Mouse (Mus musculus) forebrain, embryonic 14.5 days (tissue): ENCODE measurements around the gene Sobp. TPM values are rescaled to one million over a fixed set of nuclear protein-coding genes. Genes with fewer than 3 reads are reported as not detected.

ENCODE experiments used
- ATAC-seq: fragments of 200-750 bp; cut with Nextera tagmentation; 2 replicates; pipeline ENCODE4 v1.8.0; 2017; ENCODE audit warnings: mild to moderate bottlenecking, moderate library complexity
- DNase-seq: peaks from one replicate; pipeline ENCODE4 v3.0.0-alpha.2; 2015; ENCODE audit warnings: low spot score
- H3K27ac ChIP-seq: fragments of 300-500 bp; sonication (generic); 2 replicates; pipeline ENCODE4 v1.5.1; 2014; ENCODE audit warnings: low read depth, mild to moderate bottlenecking, control low read depth, low read length, moderate library complexity
- H3K27me3 ChIP-seq: fragments of 300-500 bp; sonication (generic); replicated peaks from 2 replicates; pipeline ENCODE4 v1.6.1; 2014; ENCODE audit warnings: low read length, control low read depth, mixed read lengths; ENCODE audit not compliant: control insufficient read depth, insufficient read depth
- H3K36me3 ChIP-seq: fragments of 300-500 bp; sonication (generic); 2 replicates; pipeline ENCODE4 v1.6.1; 2014; ENCODE audit warnings: low read length, control low read depth; ENCODE audit not compliant: control insufficient read depth, insufficient read depth
- H3K4me1 ChIP-seq: fragments of 300-500 bp; sonication (generic); 2 replicates; pipeline ENCODE4 v1.6.1; 2014; ENCODE audit warnings: antibody characterized with exemption, low read length, control low read depth; ENCODE audit not compliant: control insufficient read depth, insufficient read depth
- H3K4me2 ChIP-seq: fragments of 300-500 bp; sonication (generic); 2 replicates; pipeline ENCODE4 v1.6.1; 2014; ENCODE audit warnings: mild to moderate bottlenecking, control low read depth, low read length
- H3K4me3 ChIP-seq: fragments of 300-500 bp; sonication (generic); 2 replicates; pipeline ENCODE4 v1.5.1; 2014; ENCODE audit warnings: low read depth, low read length, control low read depth
- H3K9ac ChIP-seq: fragments of 300-500 bp; sonication (generic); 2 replicates; pipeline ENCODE4 v1.6.1; 2014; ENCODE audit warnings: mild to moderate bottlenecking, low read length, control low read depth, moderate library complexity
- H3K9me3 ChIP-seq: fragments of 300-500 bp; sonication (generic); replicated peaks from 2 replicates; pipeline ENCODE4 v1.6.1; 2016; ENCODE audit warnings: low read length, control low read depth, mixed read lengths; ENCODE audit not compliant: control insufficient read depth
- WGBS: fragments of 180-500 bp; shearing (Covaris S2); extraction: QIAGEN DNeasy Blood & Tissue Kit; methylation state at CpG from one replicate; pipeline ENCODE4 v1.1.7; 2014; 5-methylcytosine and 5-hydroxymethylcytosine counted together
- polyA plus RNA-seq: library from polyadenylated mRNA; unstranded; fragments of >200 nt; fragmentation: Nextera tagmentation; extraction: Ambion mirVana; gene quantifications from 2 replicates; pipeline ENCODE4 v1.2.1, GENCODE M21; 2014

The Sobp gene
- polyA plus RNA-seq, 1 experiment from 2014 or later, result 12.8 TPM

- Histone ChIP-seq H3K27me3 (no peaks in the 10 kb centered on the region), H3K9me3 (no peaks in the 10 kb centered on the region), H3K9ac (no peak overlapping the region), H3K4me3 (no peak overlapping the region), H3K4me1 (no peaks in the 10 kb centered on the region), H3K36me3 (no peaks in the 10 kb centered on the region), H3K27ac (no peak overlapping the region), H3K4me2 (no peak overlapping the region)
- DNase-seq (no peak), ATAC-seq (no peak)
- WGBS, result 87% methylated on average over 2 of the region's 2 CpGs
Observed at GRCm38 (mm10) chr10:43200206-43200605, 25.9 kb upstream of the Sobp start.

- Histone ChIP-seq H3K27me3 (no peaks in the 10 kb centered on the region), H3K4me2 (no peak overlapping the region), H3K9ac (no peak overlapping the region), H3K27ac (no peak overlapping the region), H3K36me3 (no peaks in the 10 kb centered on the region), H3K4me1 (peaks cover 10% of the 10 kb centered on the region; the same call in 1 of the 2 replicates), H3K4me3 (no peak overlapping the region), H3K9me3 (no peaks in the 10 kb centered on the region)
- DNase-seq (peak; percentile 60), ATAC-seq (peak; percentile 52; the same call in 1 of the 2 replicates)
- 37% methylated on average over 5 of the region's 5 CpGs for WGBS
Observed at GRCm38 (mm10) chr10:43180313-43180912, 6.1 kb upstream of the Sobp start.

GRCm38 (mm10) chr10:43175156-43175601 is 849 bp upstream of the Sobp start:
- H3K27me3 ChIP-seq, result no peaks in the 10 kb centered on the region
- H3K27ac ChIP-seq, result peak overlapping the region; percentile 96
- peak overlapping the region; percentile 93 for H3K9ac ChIP-seq
- WGBS, result under 1% methylated on average over 18 of the region's 18 CpGs
- peaks cover 23% of the 10 kb centered on the region for H3K4me1 ChIP-seq
- H3K4me2 ChIP-seq, result peak overlapping the region; percentile 92
- H3K36me3 ChIP-seq, result no peaks in the 10 kb centered on the region
- H3K9me3 ChIP-seq, result no peaks in the 10 kb centered on the region
- DNase-seq (no peak), ATAC-seq (peak; percentile 18)
- peak overlapping the region; percentile 85 for H3K4me3 ChIP-seq

- Histone ChIP-seq H3K9ac (peak overlapping the region; percentile 93), H3K4me3 (peak overlapping the region; percentile 85), H3K36me3 (no peaks in the 10 kb centered on the region), H3K4me1 (peaks cover 27% of the 10 kb centered on the region), H3K27ac (peak overlapping the region; percentile 96), H3K27me3 (no peaks in the 10 kb centered on the region), H3K9me3 (no peaks in the 10 kb centered on the region), H3K4me2 (peak overlapping the region; percentile 92)
- ATAC-seq (peak; percentile 68), DNase-seq (peak; percentile 58)
- 0% methylated on average over 20 of the region's 38 CpGs for WGBS
Observed at GRCm38 (mm10) chr10:43173828-43174325, 453 bp downstream of the Sobp start.

GRCm38 (mm10) chr10:43173141-43173827 is 1.0 kb downstream of the Sobp start:
- Histone ChIP-seq H3K27me3 (no peaks in the 10 kb centered on the region), H3K4me2 (peak overlapping the region; percentile 92), H3K9me3 (no peaks in the 10 kb centered on the region), H3K4me3 (peak overlapping the region; percentile 85), H3K9ac (peak overlapping the region; percentile 93), H3K4me1 (peaks cover 27% of the 10 kb centered on the region), H3K27ac (peak overlapping the region; percentile 96), H3K36me3 (no peaks in the 10 kb centered on the region)
- DNase-seq (peak; percentile 79), ATAC-seq (peak; percentile 16)
- WGBS, result under 1% methylated on average over 53 of the region's 53 CpGs

GRCm38 (mm10) chr10:43172554-43172953 is 1.8 kb downstream of the Sobp start:
- Histone ChIP-seq H3K4me2 (peak overlapping the region; percentile 92), H3K4me3 (peak overlapping the region; percentile 85), H3K27ac (no peak overlapping the region), H3K9ac (peak overlapping the region; percentile 93; the same call in 1 of the 2 replicates), H3K36me3 (no peaks in the 10 kb centered on the region), H3K9me3 (no peaks in the 10 kb centered on the region), H3K4me1 (peaks cover 27% of the 10 kb centered on the region), H3K27me3 (no peaks in the 10 kb centered on the region)
- ATAC-seq, result no peak
- 4% methylated on average over 8 of the region's 8 CpGs for WGBS
- no peak for DNase-seq

- Histone ChIP-seq H3K27ac (no peak overlapping the region), H3K27me3 (no peaks in the 10 kb centered on the region), H3K4me3 (peak overlapping the region; percentile 85), H3K9me3 (no peaks in the 10 kb centered on the region), H3K4me2 (peak overlapping the region; percentile 92), H3K36me3 (no peaks in the 10 kb centered on the region), H3K9ac (peak overlapping the region; percentile 93; the same call in 1 of the 2 replicates), H3K4me1 (peaks cover 27% of the 10 kb centered on the region)
- no peak for DNase-seq
- ATAC-seq, result no peak
- 11% methylated on average over 7 of the region's 7 CpGs for WGBS
Observed at GRCm38 (mm10) chr10:43172066-43172465, 2.3 kb downstream of the Sobp start.

- DNase-seq (no peak), ATAC-seq (no peak)
- peak overlapping the region; percentile 92 for H3K4me2 ChIP-seq
- H3K9ac ChIP-seq, result peak overlapping the region; percentile 61
- H3K27ac ChIP-seq, result no peak overlapping the region
- H3K4me1 ChIP-seq, result peaks cover 27% of the 10 kb centered on the region
- peak overlapping the region; percentile 85 for H3K4me3 ChIP-seq
- H3K36me3 ChIP-seq, result no peaks in the 10 kb centered on the region
- H3K27me3 ChIP-seq, result no peaks in the 10 kb centered on the region
- H3K9me3 ChIP-seq, result no peaks in the 10 kb centered on the region
- WGBS, result 7% methylated on average over 8 of the region's 8 CpGs
Observed at GRCm38 (mm10) chr10:43171106-43171505, 3.2 kb downstream of the Sobp start.

- Histone ChIP-seq H3K9ac (no peak overlapping the region), H3K4me2 (no peak overlapping the region), H3K9me3 (no peaks in the 10 kb centered on the region), H3K36me3 (no peaks in the 10 kb centered on the region), H3K4me3 (no peak overlapping the region), H3K27me3 (no peaks in the 10 kb centered on the region), H3K4me1 (peaks cover 22% of the 10 kb centered on the region), H3K27ac (no peak overlapping the region)
- ATAC-seq (no peak), DNase-seq (no peak)
- 72% methylated on average over 7 of the region's 7 CpGs for WGBS
Observed at GRCm38 (mm10) chr10:43168847-43169246, 5.5 kb downstream of the Sobp start.
